Mouse (Mus musculus) left cerebral cortex, postnatal 4 days (tissue): ENCODE data around the gene Rpl13a. TPM values are rescaled to one million over a fixed set of nuclear protein-coding genes. Genes with fewer than 3 reads are reported as not detected.
A peak's percentile ranks its signal among the peaks of the same experiment; 100 is the strongest.
"Not testable (repeated sequence)": the region's sequence is repeated elsewhere in the genome, so short reads cannot be mapped to it uniquely, and the experiment has no call there.

ENCODE experiments used
- DNase-seq: peaks from one replicate; pipeline ENCODE4 v3.0.0-alpha.2; 2022
- intact Hi-C: fragments of 180-260 bp; cut with DNase I; formaldehyde crosslinking; loops from one replicate; pipeline ENCODE4 v1.15.1; 2025
- total RNA-seq, 2 experiments: library from RNA; stranded (reverse); gene quantifications; 2 replicates each; pipeline ENCODE4 v1.2.3; 2021

The Rpl13a gene
- total RNA-seq, 2 experiments from 2014 or later: 958 to 1,083 TPM

- DNase-seq: no peak
- intact Hi-C loops: no loop called here
These were observed 8.8 kb upstream of the Rpl13a start for GRCm38 (mm10) chr7:45137171-45138006.

- peak; percentile 88 for DNase-seq
- intact Hi-C loops: no loop called here
These were observed 7.5 kb upstream of the Rpl13a start, which contains the start of the genes Gm45713 and Flt3l for GRCm38 (mm10) chr7:45135993-45136567. Gm45713 (minus strand) TSS chr7:45136231. Flt3l (minus strand) TSS chr7:45136432.

GRCm38 (mm10) chr7:45135370-45135769 lies 6.8 kb upstream of the Rpl13a start:
- intact Hi-C loops: no loop called here
- DNase-seq: no peak

- DNase-seq: no peak
- intact Hi-C loops: no loop called here
These were observed 6.0 kb upstream of the Rpl13a start for GRCm38 (mm10) chr7:45134544-45135026.

GRCm38 (mm10) chr7:45133446-45134159 lies 5.0 kb upstream of the Rpl13a start:
- no peak for DNase-seq
- intact Hi-C loops: no loop called here

GRCm38 (mm10) chr7:45131850-45132249 lies 3.3 kb upstream of the Rpl13a start:
- intact Hi-C loops: no loop called here
- no peak for DNase-seq

GRCm38 (mm10) chr7:45129776-45130512 lies 1.4 kb upstream of the Rpl13a start:
- intact Hi-C loops: no loop called here
- no peak for DNase-seq

GRCm38 (mm10) chr7:45129318-45129717 lies 757 bp upstream of the Rpl13a start:
- DNase-seq: no peak
- intact Hi-C loops: no loop called here

- intact Hi-C loops: no loop called here
These were observed 799 bp downstream of the Rpl13a start for GRCm38 (mm10) chr7:45127700-45128224.

GRCm38 (mm10) chr7:45126844-45127699 lies 1.5 kb downstream of the Rpl13a start:
- no peak for DNase-seq
- intact Hi-C loops: no loop called here

More at GRCm38 (mm10) chr7:45127700-45128224, 799 bp downstream of the Rpl13a start:
- DNase-seq: no peak

- no peak for DNase-seq
- intact Hi-C loops: no loop called here
These were observed 2.3 kb downstream of the Rpl13a start for GRCm38 (mm10) chr7:45126147-45126843.

GRCm38 (mm10) chr7:45125649-45126048 lies 2.9 kb downstream of the Rpl13a start:
- DNase-seq, intact Hi-C loops: not testable (repeated sequence)

- no peak for DNase-seq
- intact Hi-C loops: no loop called here
These were observed 3.4 kb downstream of the Rpl13a start for GRCm38 (mm10) chr7:45125144-45125600.

GRCm38 (mm10) chr7:45124224-45125143 lies 4.1 kb downstream of the Rpl13a start, which contains the start of gene Rps11:
Rps11 (minus strand) TSS chr7:45124439.
- DNase-seq: peak; percentile 99
- intact Hi-C loops: no loop called here

- intact Hi-C loops: no loop called here
- DNase-seq: peak; percentile 48
These were observed 5.4 kb downstream of the Rpl13a start for GRCm38 (mm10) chr7:45123186-45123570.

GRCm38 (mm10) chr7:45122561-45123185 lies 5.9 kb downstream of the Rpl13a start:
- intact Hi-C loops: no loop called here
- DNase-seq: no peak

- intact Hi-C loops: no loop called here
- no peak for DNase-seq
These were observed 6.6 kb downstream of the Rpl13a start for GRCm38 (mm10) chr7:45121966-45122365.
